Mouse (Mus musculus): ENCODE data around the gene Grasp.

DNA sequence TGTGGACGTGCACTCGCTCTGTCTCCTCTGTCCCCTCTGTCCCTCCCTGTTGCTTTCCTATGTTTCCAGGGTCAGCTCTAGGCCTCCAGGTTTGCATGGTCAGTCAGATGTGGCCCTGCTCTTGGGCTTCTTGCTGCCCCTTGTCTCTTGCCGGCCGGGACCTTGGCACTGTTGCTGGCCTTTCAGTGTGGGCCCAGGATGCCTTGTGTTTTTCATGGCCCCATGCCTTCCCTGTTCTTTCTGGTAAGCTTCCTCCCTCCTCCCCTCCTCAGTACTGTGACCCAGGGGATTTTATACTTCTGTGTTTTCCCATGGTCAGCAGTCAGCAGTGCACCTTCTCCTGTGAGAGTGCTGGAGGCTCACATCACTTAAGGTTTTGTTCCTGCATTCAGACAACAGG, 42.5 kb upstream of the Grasp start:
- TF ChIP-seq CTCF (IDR thresholded peaks at IDR 0.05; ENCODE audit: low read depth, low read length) (no peak), POLR2A (IDR thresholded peaks at IDR 0.05; ENCODE audit: extremely low read depth, insufficient read depth, low read length) (no peak)

All from liver, adult 2 months (tissue).